Mouse (Mus musculus): ENCODE measurements around the gene Srpx. TPM values are rescaled to one million over a fixed set of nuclear protein-coding genes. Genes with fewer than 3 reads are reported as not detected.

The Srpx gene
- polyA plus RNA-seq, 1 experiment from 2014 or later: 17.2 TPM

DNA sequence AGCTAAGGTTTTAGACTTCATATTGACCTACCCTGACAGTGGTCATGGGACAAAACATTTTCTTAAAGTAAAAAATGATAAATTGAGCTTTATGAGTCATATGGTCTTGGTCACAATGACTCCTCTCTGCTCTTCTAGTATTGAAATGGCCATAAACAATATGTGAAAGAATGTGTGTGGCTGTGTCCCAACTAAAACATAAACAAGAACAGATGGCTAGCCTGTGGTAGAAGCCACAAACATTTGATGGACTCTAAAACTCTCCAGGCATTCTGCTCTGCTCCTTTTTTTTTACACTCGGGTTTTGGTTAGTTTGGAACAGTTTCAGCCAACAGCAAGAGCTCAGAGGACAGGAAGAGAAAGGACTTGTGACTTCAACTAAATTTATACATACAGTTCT is 111.6 kb downstream of the Srpx start:
- Histone ChIP-seq H3K9ac (ENCODE audit: low read depth, low read length) (no peak overlapping the region), H3K4me1 (replicated peaks; ENCODE audit: insufficient read depth, low read length) (no peaks in the 10 kb centered on the region), H3K4me2 (ENCODE audit: low read length) (no peak overlapping the region), H3K9me3 (replicated peaks; ENCODE audit: low read length) (no peaks in the 10 kb centered on the region), H3K4me3 (replicated peaks; ENCODE audit: low read depth, low read length) (no peak overlapping the region), H3K27me3 (ENCODE audit: insufficient read depth, low read length) (no peaks in the 10 kb centered on the region), H3K36me3 (ENCODE audit: insufficient read depth, low read length) (no peaks in the 10 kb centered on the region), H3K27ac (no peak overlapping the region)
- ATAC-seq (replicated peaks; ENCODE audit: low FRiP score, low read depth): no peak
- TF ChIP-seq CTCF (IDR thresholded peaks at IDR 0.05; ENCODE audit: low read depth): no peak
- DNase-seq (ENCODE audit: low spot score): peak; percentile 63
- 46% methylated on average over 1 of the region's 1 CpGs for WGBS

DNA sequence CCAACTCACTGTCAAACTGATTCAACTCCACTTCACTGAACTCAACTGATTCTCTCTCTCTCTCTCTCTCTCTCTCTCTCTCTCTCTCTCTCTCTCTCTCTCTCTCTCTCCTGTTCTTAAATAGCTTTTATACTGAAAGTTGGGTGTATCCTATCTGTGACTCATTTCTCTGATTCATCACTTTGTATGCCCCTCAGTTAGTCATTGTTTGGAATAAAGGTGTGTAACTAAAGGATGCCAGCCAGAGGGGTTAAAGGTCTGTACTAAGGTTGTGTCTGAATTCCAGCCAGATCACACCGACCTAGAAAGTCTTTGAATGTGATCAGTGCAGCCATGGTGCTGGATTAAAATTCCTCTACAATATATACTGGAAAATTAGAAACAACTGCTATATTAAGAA is 116.8 kb downstream of the Srpx start:
- Histone ChIP-seq H3K4me2 (ENCODE audit: low read length) (no peak overlapping the region), H3K4me1 (replicated peaks; ENCODE audit: insufficient read depth, low read length) (no peaks in the 10 kb centered on the region), H3K9me3 (replicated peaks; ENCODE audit: low read length) (no peaks in the 10 kb centered on the region), H3K4me3 (replicated peaks; ENCODE audit: low read depth, low read length) (no peak overlapping the region), H3K9ac (ENCODE audit: low read depth, low read length) (no peak overlapping the region), H3K27me3 (ENCODE audit: insufficient read depth, low read length) (no peaks in the 10 kb centered on the region), H3K27ac (no peak overlapping the region), H3K36me3 (ENCODE audit: insufficient read depth, low read length) (no peaks in the 10 kb centered on the region)
- no peak for DNase-seq (ENCODE audit: low spot score)
- ATAC-seq (replicated peaks; ENCODE audit: low FRiP score, low read depth): no peak
- 69% methylated on average over 1 of the region's 1 CpGs for WGBS
- no peak for TF ChIP-seq CTCF (IDR thresholded peaks at IDR 0.05; ENCODE audit: low read depth)

Other genes starting within 250 kb of the Srpx start
- gene Sytl5, start 232.1 kb downstream of the Srpx start, polyA plus RNA-seq (2015; fragmentation: Nextera tagmentation; extraction: Ambion mirVana): 0.69 and 0.75 TPM in 2 replicates
- gene Rpgr, start 99.2 kb upstream of the Srpx start, polyA plus RNA-seq (2015; fragmentation: Nextera tagmentation; extraction: Ambion mirVana): 16.8 and 17.2 TPM in 2 replicates
- gene Otc, start 134.6 kb upstream of the Srpx start, polyA plus RNA-seq (2015; fragmentation: Nextera tagmentation; extraction: Ambion mirVana): not detected in 2 replicates